7 mouse cellular contexts compared by ENCODE assay signal in genomic region chr10:12869029-12869671, GRCm38 (mm10). TPM values are rescaled to one million over a fixed set of nuclear protein-coding genes. Genes with fewer than 3 reads are reported as not detected.
DNase-seq lines count a peak whose midpoint lies in the region; ATAC-seq and TF ChIP-seq lines count a peak whose summit lies in the region.

Gene Utrn (minus strand): TSS chr10:12869365.

- peak within 1 kb of the TSS; percentile 86 for H3K9ac ChIP-seq in limb, embryonic 11.5 days (ENCODE audit: low read length)
- peak within 1 kb of the TSS; percentile 71 for H3K9ac ChIP-seq in midbrain, embryonic 13.5 days (replicated peaks)

- H3K27me3 ChIP-seq in limb, embryonic 11.5 days (ENCODE audit: control insufficient read depth, insufficient read depth, low read length), result no peaks in the 10 kb centered on the region
- H3K27me3 ChIP-seq in midbrain, embryonic 13.5 days, result peaks cover 12% of the 10 kb centered on the region; the same call in 1 of the 2 replicates
- peaks cover 6% of the 10 kb centered on the region for H3K27me3 ChIP-seq in spleen, adult 2 months (ENCODE audit: control insufficient read depth, insufficient read depth, low read length)

- TF ChIP-seq CTCF in cortical plate, adult 2 months (IDR thresholded peaks at IDR 0.05; ENCODE audit: extremely low read depth, insufficient read depth, low read length), result no peak
- TF ChIP-seq CTCF in spleen, adult 2 months (IDR thresholded peaks at IDR 0.05; ENCODE audit: extremely low read depth, insufficient read depth, insufficient read length, insufficient replicate concordance), result no peak

- H3K27ac ChIP-seq in cortical plate, adult 2 months (ENCODE audit: insufficient read depth, low read length), result peak within 1 kb of the TSS; percentile 86
- peak within 1 kb of the TSS; percentile 88 for H3K27ac ChIP-seq in limb, embryonic 11.5 days (replicated peaks; ENCODE audit: low read depth, low read length)
- peak within 1 kb of the TSS; percentile 51 for H3K27ac ChIP-seq in midbrain, embryonic 13.5 days
- H3K27ac ChIP-seq in spleen, adult 2 months (ENCODE audit: insufficient read depth, low read length), result peak within 1 kb of the TSS; percentile 83

- DNase-seq in adrenal gland, adult (ENCODE audit: inconsistent age in 2 of 2, low spot score in 1 of 2), result peak; percentile 92 to 98
- DNase-seq in gastrocnemius, postnatal 14 days, result peak; percentile 90
- DNase-seq in limb, embryonic 11.5 days (ENCODE audit: low spot score), result peak; percentile 88
- peak in 1 of 2 experiments; percentile 37 for DNase-seq in spleen, adult 2 months (ENCODE audit: low read depth in 1 of 2, low spot score in 2 of 2)

- WGBS in limb, embryonic 11.5 days, result under 1% methylated on average over 72 of the region's 77 CpGs
- WGBS in midbrain, embryonic 13.5 days, result under 1% methylated on average over 75 of the region's 77 CpGs
- WGBS in spleen, adult 2 months, result under 1% methylated on average over 74 of the region's 77 CpGs

- TF ChIP-seq POLR2A in cortical plate, adult 2 months (IDR thresholded peaks at IDR 0.05; ENCODE audit: extremely low read depth, insufficient read depth, low read length), result no peak
- TF ChIP-seq POLR2A in spleen, adult 2 months (IDR thresholded peaks at IDR 0.05; ENCODE audit: low read depth, low read length), result no peak; the same call in 1 of the 2 replicates

- H3K4me1 ChIP-seq in cortical plate, adult 2 months (ENCODE audit: control insufficient read depth, insufficient read depth, low read length), result no peaks in the 10 kb centered on the region
- H3K4me1 ChIP-seq in limb, embryonic 11.5 days (ENCODE audit: control insufficient read depth, insufficient read depth, low read length), result 0 out of 2 replicates have a peak, but pooled peaks cover 3% of the 10 kb centered on the region
- peaks cover 23% of the 10 kb centered on the region for H3K4me1 ChIP-seq in midbrain, embryonic 13.5 days (replicated peaks)
- peaks cover 10% of the 10 kb centered on the region for H3K4me1 ChIP-seq in spleen, adult 2 months (ENCODE audit: control insufficient read depth, insufficient read depth, insufficient read length)

- no peaks in the 10 kb centered on the region for H3K36me3 ChIP-seq in limb, embryonic 11.5 days (ENCODE audit: control insufficient read depth, insufficient read depth, low read length)
- no peaks in the 10 kb centered on the region for H3K36me3 ChIP-seq in midbrain, embryonic 13.5 days
- H3K36me3 ChIP-seq in spleen, adult 2 months (ENCODE audit: control insufficient read depth, insufficient read depth, low read length), result no peaks in the 10 kb centered on the region

- peak within 1 kb of the TSS; percentile 56 for H3K4me3 ChIP-seq in cortical plate, adult 2 months (ENCODE audit: insufficient read depth, low read length)
- peak within 1 kb of the TSS; percentile 58 for H3K4me3 ChIP-seq in limb, embryonic 11.5 days (ENCODE audit: low read depth, low read length)
- H3K4me3 ChIP-seq in midbrain, embryonic 13.5 days (replicated peaks), result peak within 1 kb of the TSS; percentile 72
- peak within 1 kb of the TSS; percentile 78 for H3K4me3 ChIP-seq in spleen, adult 2 months (ENCODE audit: extremely low read depth, insufficient read depth, insufficient read length)

- intact Hi-C loops in gastrocnemius, postnatal 14 days (cut with DNase I; ENCODE audit: low total_unique reads), result no loop called here

- H3K4me2 ChIP-seq in limb, embryonic 11.5 days (ENCODE audit: low read depth, severe bottlenecking), result peak within 1 kb of the TSS; percentile 87
- H3K4me2 ChIP-seq in midbrain, embryonic 13.5 days (replicated peaks), result peak within 1 kb of the TSS; percentile 95

- peak; percentile 76 for ATAC-seq in inflammation-experienced regulatory T-cells, adult 6 months
- peak; percentile 87 for ATAC-seq in limb, embryonic 11.5 days (ENCODE audit: insufficient number of reproducible peaks, low FRiP score, low TSS enrichment, low read depth)
- peak; percentile 88 for ATAC-seq in midbrain, embryonic 13.5 days

- H3K9me3 ChIP-seq in limb, embryonic 11.5 days (ENCODE audit: control insufficient read depth, low read length), result no peaks in the 10 kb centered on the region
- H3K9me3 ChIP-seq in midbrain, embryonic 13.5 days, result no peaks in the 10 kb centered on the region

RNA-seq across cellular contexts. Expression of gene Utrn, which starts in this region (rescaled TPM):
- 32.3 and 35.6 TPM in 2 replicates for polyA plus RNA-seq in cortical plate, adult 2 months (2012; rRNA removed)
- total RNA-seq in gastrocnemius, postnatal 14 days (2021), result 10 to 100 TPM; 37.1 to 44.7 TPM
- 100 to 1,000 TPM; 143 to 631 (median 388) TPM for polyA plus RNA-seq in inflammation-experienced regulatory T-cells, adult 6 months (2017; shearing (Covaris generic))
- 41.0 and 41.9 TPM in 2 replicates for polyA plus RNA-seq in limb, embryonic 11.5 days (2014; fragmentation: Nextera tagmentation; extraction: Ambion mirVana)
- 21.9 and 23.6 TPM in 2 replicates for polyA plus RNA-seq in midbrain, embryonic 13.5 days (2015; fragmentation: Nextera tagmentation; extraction: Ambion mirVana)
- polyA plus RNA-seq in spleen, adult 2 months (2012; rRNA removed), result 13.2 and 14.9 TPM in 2 replicates
